Mouse (Mus musculus): ENCODE results near the gene Gm49380. TPM values are rescaled to one million over a fixed set of nuclear protein-coding genes. Genes with fewer than 3 reads are reported as not detected.

The Gm49380 gene
- total RNA-seq, 2 experiments from 2014 or later, result not detected

DNA sequence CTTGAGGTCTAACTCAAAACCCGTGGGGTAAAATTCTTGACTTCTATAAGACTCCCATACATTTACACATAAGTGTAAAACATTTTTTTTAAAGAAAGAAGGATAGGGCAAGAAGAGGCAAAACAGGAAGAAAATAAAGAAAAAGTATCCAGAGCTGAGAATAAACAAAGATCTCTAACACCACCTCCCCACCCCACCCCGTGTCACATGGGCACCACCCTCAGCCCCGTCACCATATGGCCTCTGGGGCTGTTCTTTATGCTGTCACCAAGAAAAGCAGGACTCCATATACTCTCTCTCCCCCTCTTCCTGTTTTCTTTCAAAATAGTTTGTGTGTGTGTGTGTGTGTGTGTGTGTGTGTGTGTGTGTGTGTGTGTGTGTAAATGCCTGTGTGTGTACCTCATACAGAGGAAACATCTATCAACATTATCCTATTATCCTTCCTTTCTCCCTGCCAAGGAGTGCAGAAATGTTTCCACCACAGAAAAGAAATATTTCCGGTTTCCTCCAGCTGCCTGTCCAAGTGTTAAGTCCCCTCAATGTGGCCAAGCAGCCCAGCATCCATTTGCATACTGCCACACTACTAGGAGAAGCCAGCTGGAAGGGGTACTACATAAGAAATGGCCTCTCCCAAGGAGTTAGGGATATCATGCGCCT lies 83.6 kb downstream of the Gm49380 start:
- ATAC-seq (ENCODE audit: poor library complexity, severe bottlenecking), result no peak

DNA sequence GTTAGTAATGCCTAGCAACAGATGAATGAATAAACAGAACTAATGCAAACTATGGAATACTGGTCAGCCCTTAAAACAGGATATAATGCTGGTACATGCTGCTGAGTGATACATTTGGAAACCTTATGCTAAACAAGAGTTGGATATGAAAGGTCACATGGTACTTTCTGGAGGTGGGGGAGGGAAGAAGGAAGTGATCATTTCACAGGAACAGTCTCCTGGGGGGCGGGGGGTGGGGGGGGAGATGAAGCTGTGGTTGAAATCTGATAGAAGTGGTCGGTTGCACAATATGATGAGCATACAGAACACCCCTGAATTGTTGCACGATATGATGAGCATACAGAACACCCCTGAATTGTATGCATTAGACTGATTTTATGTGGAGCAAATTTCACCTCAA lies 89.2 kb downstream of the Gm49380 start:
- no peak for ATAC-seq (ENCODE audit: poor library complexity, severe bottlenecking)

- no peak for ATAC-seq (ENCODE audit: poor library complexity, severe bottlenecking)
Observed at GRCm38 (mm10) chr9:44022100-44022847, 91.0 kb downstream of the Gm49380 start.

DNA sequence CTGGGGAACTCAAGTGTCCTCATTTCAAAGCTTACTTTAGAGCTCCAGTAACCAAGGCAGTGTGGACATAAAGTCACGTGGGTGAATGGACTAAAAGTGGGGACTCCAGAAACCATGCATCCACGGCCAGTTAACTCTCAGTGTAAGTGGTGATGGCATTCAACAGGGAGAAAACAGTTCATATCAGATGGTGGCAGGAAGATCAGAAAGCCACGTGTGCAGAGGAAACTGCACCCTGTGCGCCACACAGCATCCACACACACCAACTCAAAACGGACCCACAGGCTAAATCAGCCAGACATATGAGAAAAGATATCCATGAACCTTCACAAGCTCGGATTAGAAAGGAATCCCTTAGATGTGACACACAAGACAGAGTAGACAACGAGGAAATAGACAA lies 93.3 kb downstream of the Gm49380 start:
- no peak for ATAC-seq (ENCODE audit: poor library complexity, severe bottlenecking)

GRCm38 (mm10) chr9:44017846-44018245 lies 95.5 kb downstream of the Gm49380 start:
- no peak for ATAC-seq (ENCODE audit: poor library complexity, severe bottlenecking)

Other genes starting within 250 kb of the Gm49380 start
- 16.0 and 16.7 TPM in 2 replicates for gene Thy1, start 70.1 kb downstream of the Gm49380 start, total RNA-seq (2015)
- 7.5 and 10.5 TPM in 2 replicates for gene Thy1, start 70.1 kb downstream of the Gm49380 start, total RNA-seq (2017)
- gene Usp2, start 46.5 kb downstream of the Gm49380 start, total RNA-seq (2015), result 1.3 and 4.5 TPM in 2 replicates
- 1.1 and 1.3 TPM in 2 replicates for gene Usp2, start 46.5 kb downstream of the Gm49380 start, total RNA-seq (2017)
- not detected in 2 replicates for gene Mfrp, start 11.8 kb downstream of the Gm49380 start, total RNA-seq (2015)
- 0.24 TPM in 1 of 2 replicates, not detected in the other for gene Mfrp, start 11.8 kb downstream of the Gm49380 start, total RNA-seq (2017)
- gene C1qtnf5, start 6.3 kb downstream of the Gm49380 start, total RNA-seq (2015), result 0.27 TPM in 1 of 2 replicates, not detected in the other
- gene C1qtnf5, start 6.3 kb downstream of the Gm49380 start, total RNA-seq (2017), result 0.40 TPM in 1 of 2 replicates, not detected in the other
- gene Rnf26, start within 50 bp of the Gm49380 start, total RNA-seq (2015), result 35.9 and 36.7 TPM in 2 replicates
- 16.3 and 20.9 TPM in 2 replicates for gene Rnf26, start within 50 bp of the Gm49380 start, total RNA-seq (2017)
- 1.6 TPM in 2 replicates for gene Mcam, start 21.0 kb upstream of the Gm49380 start, total RNA-seq (2015)
- gene Mcam, start 21.0 kb upstream of the Gm49380 start, total RNA-seq (2017), result 3.2 and 5.8 TPM in 2 replicates
- 179 and 180 TPM in 2 replicates for gene Cbl, start 120.5 kb upstream of the Gm49380 start, total RNA-seq (2015)
- 45.3 and 70.2 TPM in 2 replicates for gene Cbl, start 120.5 kb upstream of the Gm49380 start, total RNA-seq (2017)
- not detected in 2 replicates for gene Ccdc153, start 127.2 kb upstream of the Gm49380 start, total RNA-seq (2015)
- not detected in 2 replicates for gene Ccdc153, start 127.2 kb upstream of the Gm49380 start, total RNA-seq (2017)
- gene Pdzd3, start 138.0 kb upstream of the Gm49380 start, total RNA-seq (2015), result 0.07 and 0.34 TPM in 2 replicates
- not detected in 2 replicates for gene Pdzd3, start 138.0 kb upstream of the Gm49380 start, total RNA-seq (2017)
- gene Nlrx1, start 155.1 kb upstream of the Gm49380 start, total RNA-seq (2015), result 9.5 and 13.1 TPM in 2 replicates
- gene Nlrx1, start 155.1 kb upstream of the Gm49380 start, total RNA-seq (2017), result 12.1 and 12.4 TPM in 2 replicates
- gene Abcg4, start 175.1 kb upstream of the Gm49380 start, total RNA-seq (2015), result 1.3 and 3.9 TPM in 2 replicates
- 1.1 and 1.7 TPM in 2 replicates for gene Abcg4, start 175.1 kb upstream of the Gm49380 start, total RNA-seq (2017)
- gene Hinfp, start 192.2 kb upstream of the Gm49380 start, total RNA-seq (2015), result 12.3 and 18.4 TPM in 2 replicates
- gene Hinfp, start 192.2 kb upstream of the Gm49380 start, total RNA-seq (2017), result 13.1 and 15.3 TPM in 2 replicates
- 12.0 and 16.4 TPM in 2 replicates for gene C2cd2l, start 206.8 kb upstream of the Gm49380 start, total RNA-seq (2015)
- gene C2cd2l, start 206.8 kb upstream of the Gm49380 start, total RNA-seq (2017), result 11.0 and 13.4 TPM in 2 replicates
- gene Dpagt1, start 212.5 kb upstream of the Gm49380 start, total RNA-seq (2015), result 37.7 and 39.4 TPM in 2 replicates
- 15.2 and 17.4 TPM in 2 replicates for gene Dpagt1, start 212.5 kb upstream of the Gm49380 start, total RNA-seq (2017)
- 136 and 144 TPM in 2 replicates for gene H2afx, start 221.2 kb upstream of the Gm49380 start, total RNA-seq (2015)
- 239 and 262 TPM in 2 replicates for gene H2afx, start 221.2 kb upstream of the Gm49380 start, total RNA-seq (2017)
- gene Hmbs, start 230.7 kb upstream of the Gm49380 start, total RNA-seq (2015), result 63.1 and 83.4 TPM in 2 replicates
- gene Hmbs, start 230.7 kb upstream of the Gm49380 start, total RNA-seq (2017), result 31.2 and 41.1 TPM in 2 replicates
- 19.2 and 19.4 TPM in 2 replicates for gene Vps11, start 248.2 kb upstream of the Gm49380 start, total RNA-seq (2015)
- gene Vps11, start 248.2 kb upstream of the Gm49380 start, total RNA-seq (2017), result 22.7 and 26.8 TPM in 2 replicates

Data from megakaryocyte, adult 5-6 weeks (primary cell).